Mouse (Mus musculus) right cerebral cortex, postnatal 25 days (tissue): ENCODE measurements around the gene Adamts12.

Experiments
- DNase-seq: peaks from one replicate; pipeline ENCODE4 v3.0.0; 2022

Adamts12 gene

DNA sequence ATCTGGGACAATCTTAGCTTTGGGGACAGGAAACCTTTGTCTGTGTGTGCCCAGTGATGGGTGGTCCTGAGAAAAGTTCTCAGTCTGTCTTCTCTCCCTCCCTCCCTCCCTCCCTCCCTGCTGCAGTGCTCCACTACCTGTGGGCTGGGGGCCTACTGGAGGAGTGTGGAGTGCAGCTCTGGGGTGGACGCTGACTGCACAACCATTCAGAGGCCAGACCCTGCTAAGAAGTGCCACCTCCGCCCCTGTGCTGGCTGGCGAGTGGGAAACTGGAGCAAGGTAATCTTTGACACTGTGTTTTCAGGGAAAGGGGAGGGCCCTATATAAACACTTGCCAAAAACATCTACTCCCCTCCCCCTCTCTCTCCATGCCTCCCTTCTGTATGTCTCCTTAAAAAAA, 252.5 kb downstream of the Adamts12 start:
- DNase-seq, result no peak

DNA sequence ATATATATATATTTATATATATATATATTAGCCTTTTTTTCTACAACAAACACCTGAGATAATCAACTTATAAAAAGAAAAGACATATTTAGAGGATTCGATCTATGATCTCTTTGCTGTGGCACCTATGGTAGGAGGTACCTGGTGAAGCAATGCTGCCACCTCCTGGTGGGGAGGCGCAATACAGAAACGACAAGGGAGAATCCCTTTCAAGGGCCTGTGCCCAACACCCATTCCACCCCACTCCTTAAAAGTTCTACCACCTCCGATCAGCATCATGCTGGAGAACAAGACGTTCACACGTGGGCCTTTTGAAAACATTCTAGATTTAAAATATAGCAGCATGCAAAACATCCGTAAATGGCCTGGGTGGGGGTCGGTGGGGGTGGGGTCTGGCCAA, 255.9 kb downstream of the Adamts12 start:
- no peak for DNase-seq

DNA sequence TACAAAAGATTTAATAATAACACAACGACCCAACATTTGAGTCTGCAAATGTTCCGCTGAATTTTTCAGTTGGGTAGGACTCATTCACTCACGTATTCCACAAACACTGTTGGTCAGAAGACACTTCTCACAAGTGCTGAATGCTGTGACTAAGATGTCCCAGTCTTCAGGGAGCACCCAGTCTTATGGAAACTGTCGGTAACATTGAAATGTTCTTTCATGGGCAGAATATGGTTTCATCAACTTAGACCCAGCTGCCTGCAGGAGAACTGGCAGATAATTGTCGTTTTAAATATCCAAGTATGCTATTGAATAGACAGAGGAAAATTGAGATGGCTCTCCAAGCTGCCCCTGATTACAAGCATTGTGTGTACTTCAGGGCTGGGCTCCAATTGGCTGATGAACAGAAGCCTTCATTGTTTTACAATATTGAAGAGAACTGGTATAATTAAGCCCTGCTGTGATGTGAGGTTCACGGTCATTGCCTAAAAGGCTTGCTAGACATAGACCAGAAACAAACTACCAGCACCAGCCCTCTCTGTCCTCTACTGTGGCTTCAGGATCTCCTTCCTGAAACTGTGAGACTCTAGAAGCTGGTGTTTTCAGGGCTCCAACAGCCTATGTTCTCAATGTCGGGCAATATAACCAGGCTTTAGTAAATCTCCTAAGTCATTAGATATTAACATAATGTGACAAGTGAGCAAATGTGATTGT, 275.0 kb downstream of the Adamts12 start:
- no peak for DNase-seq

DNA sequence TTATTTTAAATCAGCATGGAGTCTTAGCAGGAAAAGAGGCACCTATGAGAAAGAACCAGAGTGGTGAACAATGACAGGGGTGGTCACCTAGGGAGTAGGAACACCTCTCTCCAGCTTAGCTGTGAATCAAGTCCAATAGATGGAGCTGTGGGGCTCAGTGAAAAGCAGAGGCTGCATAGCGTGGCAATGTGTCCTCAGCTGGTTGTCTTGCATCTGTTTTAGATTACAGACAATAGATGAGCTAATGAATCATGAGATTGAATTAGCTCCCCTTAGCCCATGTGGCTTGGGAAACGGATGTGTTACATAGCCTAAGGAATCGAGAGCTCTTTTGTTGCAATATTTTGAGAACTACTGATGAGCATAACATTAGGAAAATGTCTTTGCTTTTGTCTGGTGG, 291.3 kb downstream of the Adamts12 start:
- DNase-seq, result no peak

DNA sequence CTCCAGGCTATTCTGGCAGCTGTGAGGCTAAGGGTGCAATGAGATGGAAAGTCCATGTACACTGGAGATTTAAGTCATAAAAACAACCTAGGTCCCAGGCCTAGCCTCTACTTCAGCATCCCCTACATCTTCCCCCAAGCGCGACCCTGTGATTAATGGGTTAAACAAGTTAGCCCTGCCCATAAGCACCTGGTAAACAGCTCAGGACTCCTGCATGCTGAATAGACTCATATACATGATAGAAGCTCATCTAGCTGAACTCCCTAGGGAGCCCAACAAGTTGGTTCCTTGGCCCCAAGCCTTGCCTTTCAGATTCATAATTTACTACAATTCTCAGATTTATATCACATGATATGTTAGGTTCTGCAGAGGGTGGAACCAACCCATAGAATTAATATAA, 292.9 kb downstream of the Adamts12 start:
- no peak for DNase-seq

DNA sequence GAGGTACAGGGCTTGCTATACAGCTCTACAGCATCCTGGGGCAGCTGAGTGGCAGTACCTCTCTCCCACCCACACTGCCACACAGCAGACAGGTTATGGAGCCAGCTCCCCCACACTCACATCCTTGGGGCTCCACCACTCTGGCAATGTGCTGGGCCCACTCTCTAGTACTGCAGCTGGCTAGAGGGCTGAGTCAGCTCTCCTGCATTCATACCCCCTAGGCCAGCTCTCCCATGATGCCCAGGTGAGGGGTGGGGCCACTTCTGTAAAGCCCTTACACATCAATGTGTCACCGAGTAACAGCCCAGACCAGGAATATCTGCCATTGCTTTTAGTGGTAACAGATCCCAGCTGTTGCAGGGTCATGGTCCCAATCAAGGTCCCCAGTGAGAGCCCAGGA, 296.3 kb downstream of the Adamts12 start:
- no peak for DNase-seq

DNA sequence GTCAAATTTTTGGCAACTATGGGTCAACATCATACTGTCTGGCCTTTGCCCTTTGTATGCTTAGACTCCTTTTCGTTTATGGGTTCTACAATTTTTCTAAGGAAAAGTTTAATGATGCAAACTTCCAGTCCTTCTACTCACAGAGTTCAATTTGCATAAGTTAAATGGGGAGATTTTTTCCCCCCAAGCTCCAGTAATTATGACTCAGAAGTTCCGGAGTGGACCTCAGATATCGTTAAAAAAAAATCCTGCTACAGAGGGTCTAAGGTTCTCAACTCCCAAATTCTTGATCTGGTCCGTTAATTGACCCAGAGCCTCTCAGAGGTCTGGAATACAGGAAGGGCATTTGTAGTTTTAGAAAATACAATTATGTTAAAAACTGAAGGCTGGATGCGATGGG, 297.2 kb downstream of the Adamts12 start:
- no peak for DNase-seq

DNA sequence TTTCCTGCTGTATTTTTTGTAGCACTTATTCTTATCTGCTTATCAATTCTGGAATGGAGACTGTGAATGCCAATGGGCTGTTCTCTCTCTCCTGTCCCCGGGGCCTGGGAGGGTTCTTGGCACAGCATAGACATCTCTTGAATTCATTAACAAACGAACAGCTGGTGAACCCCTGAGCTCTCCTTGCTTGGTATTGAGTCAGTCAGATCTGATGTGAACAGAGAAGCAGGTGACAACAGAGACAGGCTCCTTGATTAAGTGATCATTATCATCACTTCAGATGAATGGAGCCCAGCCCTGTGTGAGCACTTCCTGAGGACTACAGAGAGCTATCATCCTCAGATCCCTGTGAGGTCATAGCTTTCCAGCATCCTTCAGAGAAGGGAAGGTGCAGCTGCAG, 299.5 kb downstream of the Adamts12 start:
- no peak for DNase-seq

DNA sequence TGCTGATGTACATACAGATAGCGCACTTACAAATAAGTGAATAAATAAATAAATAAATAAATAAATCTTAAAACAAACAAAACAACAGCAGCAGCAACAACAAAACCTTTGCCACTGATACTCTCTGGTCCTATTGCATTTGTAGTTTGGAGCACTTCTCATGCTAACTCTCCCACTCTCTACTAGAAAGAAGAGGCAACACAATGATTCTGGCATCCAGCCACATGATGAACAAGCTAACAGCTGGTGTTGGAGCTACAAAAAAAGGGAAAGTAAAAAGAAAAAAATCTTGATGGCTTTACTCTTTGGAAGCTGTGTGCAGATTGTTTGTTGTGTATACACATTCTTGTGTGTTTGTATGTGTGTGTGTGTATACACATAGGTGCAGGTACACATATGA, 300.2 kb downstream of the Adamts12 start:
- peak; percentile 58 for DNase-seq

DNA sequence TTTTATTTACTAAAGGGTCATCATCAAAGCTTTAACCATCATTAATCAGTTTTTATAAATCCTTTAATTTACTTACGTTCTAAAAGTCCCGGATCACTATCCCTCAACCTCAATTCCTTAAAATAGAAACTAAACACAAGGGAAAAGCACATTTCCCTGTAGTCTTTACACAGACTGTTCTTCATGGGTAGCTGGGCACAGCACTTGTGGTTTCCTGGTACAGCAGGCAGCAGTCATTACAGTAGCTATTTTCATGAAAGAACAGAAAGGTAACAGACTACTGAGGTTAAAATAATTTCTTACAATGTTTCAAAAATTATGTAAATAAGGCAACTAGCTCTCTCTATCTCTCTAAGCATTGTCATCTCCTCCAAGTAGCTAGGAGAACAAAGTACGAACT, 305.0 kb downstream of the Adamts12 start:
- DNase-seq, result no peak

DNA sequence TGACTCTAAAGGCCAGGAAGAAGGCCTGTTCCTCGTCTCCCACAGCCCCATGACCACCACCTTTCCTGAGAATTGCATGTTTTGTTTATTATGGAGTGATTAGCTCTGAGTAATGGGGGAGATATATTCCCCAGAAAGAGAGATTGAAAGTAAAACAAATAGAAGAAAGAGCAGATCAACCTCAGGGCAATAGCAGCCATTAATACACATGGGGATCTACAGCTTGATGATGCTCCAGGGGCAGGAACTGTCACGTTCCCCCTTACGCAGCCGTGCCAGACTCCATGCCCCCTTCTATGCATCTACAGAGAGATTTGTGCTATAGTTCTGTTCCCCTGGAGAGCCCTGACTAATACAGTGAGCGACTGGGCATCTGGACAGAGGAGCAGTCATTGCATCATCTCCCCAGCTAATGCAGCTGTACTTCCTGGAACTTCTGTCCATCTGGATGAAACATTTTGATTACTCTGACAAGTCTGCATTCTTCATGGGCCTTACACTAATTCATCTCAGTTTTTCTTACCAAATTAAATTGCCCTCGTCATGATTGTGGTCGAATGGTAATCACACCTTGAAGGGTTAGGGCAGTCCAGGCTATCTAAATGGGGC, 306.0 kb downstream of the Adamts12 start:
- no peak for DNase-seq

DNA sequence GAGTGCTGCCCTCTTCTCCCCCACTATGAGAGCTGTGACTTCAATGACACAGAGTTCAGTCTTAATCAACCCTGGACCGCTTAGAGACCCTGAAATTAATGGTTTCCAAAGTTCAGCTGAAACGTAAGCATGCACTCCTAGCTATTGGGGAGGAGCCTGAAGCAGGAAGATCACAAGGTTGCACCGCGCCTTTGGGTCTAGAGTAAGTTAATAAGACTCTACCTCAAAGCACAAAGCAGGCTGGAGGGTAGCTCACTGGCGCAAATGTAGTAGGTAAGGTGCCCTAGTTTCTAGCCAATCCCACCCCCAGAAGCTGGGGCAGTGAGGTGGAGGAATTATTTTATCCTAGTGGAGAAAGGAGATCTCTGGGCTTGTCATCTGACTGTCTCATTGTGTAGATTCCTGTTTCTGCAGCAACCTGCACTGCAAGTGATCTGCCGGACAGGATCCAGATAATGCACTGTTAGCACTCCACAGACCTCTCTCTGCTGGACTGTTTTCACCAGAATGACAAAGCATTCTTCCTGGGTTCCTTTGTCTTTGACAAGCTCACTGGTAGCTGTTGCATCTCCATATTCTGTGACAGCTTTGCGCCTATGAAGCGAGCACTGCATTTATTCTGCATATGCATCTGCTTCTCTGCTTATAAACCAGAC, 315.0 kb downstream of the Adamts12 start:
- DNase-seq, result no peak

DNA sequence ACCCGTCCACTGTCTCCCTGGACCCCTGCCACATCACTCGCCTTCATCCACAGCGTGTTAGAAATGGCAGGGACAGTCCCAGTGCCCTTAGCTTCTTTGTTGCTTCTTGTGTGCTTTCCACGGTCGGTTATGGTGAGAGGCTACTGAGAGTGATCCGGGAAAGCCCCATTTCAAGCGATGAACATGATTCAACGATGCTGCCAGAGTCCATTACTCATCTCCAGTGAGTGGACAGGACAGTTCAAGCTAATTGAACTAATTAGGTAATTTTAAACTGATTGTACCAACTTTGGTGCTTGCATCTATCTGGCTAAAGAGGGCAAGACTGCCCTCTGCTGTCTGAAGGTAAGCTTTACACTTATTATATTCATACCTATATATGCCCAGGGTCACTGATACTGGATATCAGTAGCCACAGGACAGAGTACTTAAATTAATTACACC, 315.5 kb downstream of the Adamts12 start:
- no peak for DNase-seq

DNA sequence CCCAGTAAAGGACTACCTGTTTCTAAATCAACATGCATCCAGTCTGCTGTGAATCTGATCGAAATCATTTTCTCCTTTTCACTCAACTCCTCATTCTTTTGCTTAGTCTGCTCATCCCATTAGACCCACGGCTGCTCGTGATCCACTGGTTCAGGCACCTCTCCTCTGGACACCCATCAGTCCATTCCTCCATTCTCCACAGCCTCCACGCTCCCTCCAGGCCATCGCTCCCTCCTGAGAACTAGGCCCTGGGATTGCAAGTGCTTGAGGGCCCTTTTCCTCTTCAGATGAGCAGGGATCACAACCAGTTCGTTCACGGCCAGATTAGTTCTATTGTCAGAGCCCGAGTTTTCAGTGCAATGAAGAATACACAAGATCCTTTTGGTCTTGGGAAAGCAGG, 316.0 kb downstream of the Adamts12 start:
- DNase-seq, result no peak

DNA sequence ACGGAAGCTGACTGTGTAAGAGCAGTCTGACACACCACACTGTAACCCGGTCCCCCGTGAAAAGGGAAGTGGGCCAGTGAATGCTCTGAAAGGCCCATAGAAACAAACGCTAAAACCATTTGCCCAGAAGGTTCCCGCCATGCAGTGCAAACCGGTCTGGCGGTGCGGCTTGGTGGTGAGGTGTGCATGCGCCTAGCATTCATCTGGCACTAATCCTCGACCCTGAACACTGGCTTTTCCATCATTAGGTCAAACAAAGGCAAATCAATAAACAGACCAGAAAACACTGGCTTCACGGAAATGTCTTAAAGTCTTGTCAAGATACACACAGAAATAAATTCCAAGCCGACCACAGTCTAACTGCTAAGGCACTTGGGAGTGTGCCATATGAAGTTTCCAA, 318.0 kb downstream of the Adamts12 start:
- no peak for DNase-seq

DNA sequence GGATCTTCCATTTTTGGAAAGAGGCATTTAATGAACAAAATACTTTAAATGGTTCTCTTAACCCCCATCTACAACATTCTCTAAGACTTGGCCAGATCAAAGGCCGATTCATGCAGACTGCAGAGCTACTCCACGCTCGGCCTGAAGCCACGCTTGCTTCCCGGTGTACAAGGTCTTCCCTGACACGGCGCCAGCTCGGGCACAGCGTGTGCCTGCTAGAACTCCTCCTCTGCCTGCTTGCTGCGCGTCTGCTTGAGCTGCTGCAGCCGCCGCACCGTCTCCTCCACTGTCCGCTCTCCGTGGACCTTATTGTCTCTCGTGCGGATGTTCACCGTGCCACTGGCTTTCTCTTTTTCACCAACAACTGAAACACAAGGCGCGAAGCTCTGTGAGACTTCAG, 319.2 kb downstream of the Adamts12 start:
- DNase-seq, result no peak

DNA sequence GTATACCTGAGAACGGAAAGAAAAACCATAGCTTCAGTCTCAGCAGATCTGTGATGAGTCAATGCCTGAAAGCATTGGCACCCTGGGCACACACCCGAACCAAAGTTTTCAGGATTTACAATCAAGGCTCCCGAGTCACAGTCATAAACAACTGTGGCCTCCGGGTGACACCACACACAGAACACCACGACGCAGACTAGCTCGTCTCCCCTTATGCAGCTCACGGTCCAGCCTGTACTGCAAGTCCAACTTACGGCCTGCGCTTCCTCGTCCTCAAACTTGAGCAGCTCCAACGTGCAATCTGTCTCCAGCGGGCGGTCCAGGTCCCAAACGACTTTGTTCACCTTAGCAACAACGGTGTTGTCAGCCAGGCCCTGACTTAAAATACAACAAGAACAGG, 328.3 kb downstream of the Adamts12 start:
- DNase-seq, result no peak

DNA sequence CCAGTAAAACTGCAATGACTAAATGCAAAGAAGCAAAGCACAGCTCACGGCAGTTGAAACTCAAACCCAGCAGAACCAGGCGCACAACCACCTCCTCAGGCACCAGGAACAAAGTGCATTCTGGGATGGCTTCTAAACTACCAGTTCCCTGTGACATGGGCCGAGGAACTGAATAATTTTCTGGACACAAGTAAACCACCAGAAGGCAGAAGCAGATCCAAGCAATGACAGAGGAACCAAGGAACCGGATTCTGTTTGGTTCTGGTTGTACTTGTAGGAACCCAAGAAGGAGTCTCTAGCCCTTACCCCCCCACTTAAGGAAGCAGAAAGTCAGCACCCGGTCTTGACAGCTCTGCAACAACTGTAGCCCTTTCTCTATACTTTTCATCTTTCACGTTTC, 331.8 kb downstream of the Adamts12 start:
- no peak for DNase-seq
